Mouse (Mus musculus): ENCODE measurements around the gene Adipoq.

DNA sequence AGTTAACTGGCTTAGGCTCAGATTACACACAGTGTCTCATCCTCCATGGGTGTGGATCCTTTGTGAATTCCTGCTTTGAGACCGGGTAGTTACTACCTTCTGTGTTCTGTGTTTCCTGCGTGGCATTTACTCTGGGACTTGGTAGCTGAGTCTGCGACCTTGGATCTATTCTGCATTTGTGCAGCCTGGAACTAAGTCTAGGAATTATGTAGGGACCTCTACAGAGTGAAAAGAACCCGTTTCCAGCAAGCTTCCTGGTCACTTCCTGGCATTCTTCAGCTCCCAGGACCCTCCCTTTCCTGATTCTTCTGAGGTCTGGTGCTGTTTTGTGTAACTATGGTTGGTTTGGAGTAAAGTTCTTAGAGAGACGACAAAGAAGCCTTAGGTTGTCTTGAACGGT lies 18.1 kb downstream of the Adipoq start:
- TF ChIP-seq TBP (IDR thresholded peaks at IDR 0.05; ENCODE audit: low read depth, low read length) (no peak), JUND (IDR thresholded peaks at IDR 0.05; ENCODE audit: low read depth, low read length) (no peak), E2F4 (IDR thresholded peaks at IDR 0.05; ENCODE audit: borderline replicate concordance, low read depth, low read length) (no peak), ZNF384 (IDR thresholded peaks at IDR 0.05; ENCODE audit: low read depth, low read length) (no peak), USF1 (IDR thresholded peaks at IDR 0.05; ENCODE audit: low read depth, low read length) (no peak), GATA1 (IDR thresholded peaks at IDR 0.05; ENCODE audit: low read depth, low read length) (no peak), POLR2A (IDR thresholded peaks at IDR 0.05; ENCODE audit: control insufficient read depth in 1 of 2, insufficient read depth in 1 of 2, low read depth in 1 of 2, low read length in 2 of 2, poor library complexity in 1 of 2) (no peak), MAFK (IDR thresholded peaks at IDR 0.05; ENCODE audit: borderline replicate concordance, low read depth, low read length) (no peak), CTCF (IDR thresholded peaks at IDR 0.05 in 2 of 3, conservative IDR thresholded peaks at IDR 0.05 in 1 of 3; ENCODE audit: control insufficient read depth in 1 of 3, insufficient read depth in 1 of 3, low read depth in 2 of 3, low read length in 3 of 3, poor library complexity in 1 of 3, severe bottlenecking in 1 of 3) (no peak), BHLHE40 (IDR thresholded peaks at IDR 0.05; ENCODE audit: borderline replicate concordance, low read depth, low read length) (no peak), RAD21 (IDR thresholded peaks at IDR 0.05; ENCODE audit: low read depth, low read length) (no peak), EP300 (IDR thresholded peaks at IDR 0.05; ENCODE audit: low read depth in 1 of 2, low read length in 2 of 2) (no peak), ZMIZ1 (IDR thresholded peaks at IDR 0.05; ENCODE audit: low read depth, low read length) (no peak)

All from MEL (cell line).